Mouse (Mus musculus) heart, embryonic 11.5 days (tissue): ENCODE results near the gene Gm21312. TPM values are rescaled to one million over a fixed set of nuclear protein-coding genes. Genes with fewer than 3 reads are reported as not detected.

Source experiments
- ATAC-seq: fragments of 200-750 bp; cut with Nextera tagmentation; replicated peaks from 2 replicates; pipeline ENCODE4 v1.8.0; 2017; ENCODE audit warnings: moderate library complexity; ENCODE audit not compliant: insufficient number of reproducible peaks, low FRiP score, low TSS enrichment
- H3K27ac ChIP-seq: fragments of 300-500 bp; sonication (generic); 2 replicates; pipeline ENCODE4 v1.5.1; 2014; ENCODE audit warnings: mild to moderate bottlenecking, low read depth, low read length
- H3K27me3 ChIP-seq: fragments of 300-500 bp; sonication (generic); 2 replicates; pipeline ENCODE4 v1.6.1; 2014; ENCODE audit warnings: mild to moderate bottlenecking, low read length, mixed read lengths; ENCODE audit not compliant: control insufficient read depth, insufficient read depth
- H3K36me3 ChIP-seq: fragments of 300-500 bp; sonication (generic); 2 replicates; pipeline ENCODE4 v1.6.1; 2014; ENCODE audit warnings: mild to moderate bottlenecking, low read length, moderate library complexity, mixed read lengths; ENCODE audit not compliant: control insufficient read depth, insufficient read depth
- H3K4me1 ChIP-seq: fragments of 300-500 bp; sonication (generic); 2 replicates; pipeline ENCODE4 v1.6.1; 2014; ENCODE audit warnings: low read length; ENCODE audit not compliant: control insufficient read depth, insufficient read depth
- H3K4me2 ChIP-seq: fragments of 300-500 bp; sonication (generic); 2 replicates; pipeline ENCODE4 v1.6.1; 2014; ENCODE audit warnings: mild to moderate bottlenecking, moderate library complexity
- H3K4me3 ChIP-seq: fragments of 300-500 bp; sonication (generic); 2 replicates; pipeline ENCODE4 v1.5.1; 2014; ENCODE audit warnings: low read depth, low read length
- H3K9ac ChIP-seq: fragments of 300-500 bp; sonication (generic); 2 replicates; pipeline ENCODE4 v1.6.1; 2014; ENCODE audit warnings: mild to moderate bottlenecking, low read depth, low read length, moderate library complexity
- H3K9me3 ChIP-seq: fragments of 300-500 bp; sonication (generic); replicated peaks from 2 replicates; pipeline ENCODE4 v1.6.1; 2016; ENCODE audit warnings: low read length; ENCODE audit not compliant: control insufficient read depth
- WGBS: fragments of 180-500 bp; shearing (Covaris S2); extraction: QIAGEN DNeasy Blood & Tissue Kit; methylation state at CpG from one replicate; pipeline ENCODE4 v1.1.7; 2014; ENCODE audit not compliant: insufficient replicate concordance; 5-methylcytosine and 5-hydroxymethylcytosine counted together
- polyA plus RNA-seq: library from polyadenylated mRNA; unstranded; fragments of >200 nt; fragmentation: Nextera tagmentation; extraction: Ambion mirVana; gene quantifications from 2 replicates; pipeline ENCODE4 v1.2.1, GENCODE M21; 2014

Gene Gm21312
- polyA plus RNA-seq, 1 experiment from 2014 or later: not detected

GRCm38 (mm10) chr10:104214527-104214926 is 37.7 kb downstream of the Gm21312 start:
- Histone ChIP-seq H3K4me2 (no peak overlapping the region), H3K27me3 (no peaks in the 10 kb centered on the region), H3K27ac (no peak overlapping the region), H3K9me3 (no peaks in the 10 kb centered on the region), H3K36me3 (no peaks in the 10 kb centered on the region), H3K4me3 (no peak overlapping the region), H3K9ac (no peak overlapping the region), H3K4me1 (no peaks in the 10 kb centered on the region)
- ATAC-seq: no peak
- WGBS: 92% methylated on average over 5 of the region's 5 CpGs

DNA sequence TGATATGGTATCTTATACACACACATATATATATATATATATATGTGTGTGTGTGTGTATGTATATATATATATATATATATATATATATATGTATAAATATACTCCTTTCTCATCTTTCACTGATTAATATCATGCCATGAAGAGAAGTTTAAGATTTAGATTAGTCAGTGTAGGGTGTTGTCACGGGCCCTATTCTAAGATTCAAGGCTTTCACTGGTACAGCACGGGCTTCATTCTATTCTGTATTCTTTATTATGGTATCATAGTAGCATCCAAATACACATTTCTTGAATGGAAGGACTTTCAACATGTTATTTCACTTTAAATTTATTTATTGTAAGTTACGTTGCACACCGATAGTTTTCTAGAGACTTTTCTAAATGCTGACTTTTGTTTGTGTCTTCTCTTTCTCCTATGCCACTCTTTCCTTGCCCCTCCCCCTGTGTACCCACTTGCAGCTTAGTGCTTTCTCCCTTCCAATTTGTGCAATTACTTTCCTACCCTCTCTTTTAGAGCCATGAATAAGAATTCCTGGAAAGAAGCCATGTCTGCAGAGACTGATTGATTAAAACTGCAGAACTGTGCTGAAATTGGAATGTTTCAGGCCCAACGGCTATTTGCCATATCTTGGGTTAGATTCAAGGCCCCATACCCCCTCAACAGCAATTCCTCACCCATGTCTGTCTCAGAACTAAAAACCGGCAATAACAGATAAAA is 43.6 kb downstream of the Gm21312 start:
- H3K27me3 ChIP-seq: no peaks in the 10 kb centered on the region
- H3K9me3 ChIP-seq: no peaks in the 10 kb centered on the region
- ATAC-seq: no peak
- 76% methylated on average over 6 of the region's 6 CpGs for WGBS
- H3K36me3 ChIP-seq: no peaks in the 10 kb centered on the region
- H3K4me1 ChIP-seq: no peaks in the 10 kb centered on the region
- H3K9ac ChIP-seq: no peak overlapping the region
- no peak overlapping the region for H3K4me3 ChIP-seq
- no peak overlapping the region for H3K4me2 ChIP-seq
- H3K27ac ChIP-seq: no peak overlapping the region

Other genes with a start within 250 kb of the Gm21312 start
- not detected in 2 replicates for gene Gm21293, start 34.0 kb upstream of the Gm21312 start, polyA plus RNA-seq
- not detected in 2 replicates for gene Gm6763, start 25.5 kb upstream of the Gm21312 start, polyA plus RNA-seq
- gene Gm8764, start 17.0 kb upstream of the Gm21312 start, polyA plus RNA-seq: not detected in 2 replicates
- not detected in 2 replicates for gene Gm21304, start 8.5 kb upstream of the Gm21312 start, polyA plus RNA-seq
- not detected in 2 replicates for gene Gm20765, start 8.5 kb downstream of the Gm21312 start, polyA plus RNA-seq
- not detected in 2 replicates for gene Gm4340, start 17.0 kb downstream of the Gm21312 start, polyA plus RNA-seq